Mouse (Mus musculus) embryonic facial prominence, embryonic 14.5 days (tissue): Measurements from ENCODE around the gene Cul9. TPM values are rescaled to one million over a fixed set of nuclear protein-coding genes. Genes with fewer than 3 reads are reported as not detected.

Experiments
- ATAC-seq: fragments of 200-750 bp; cut with Nextera tagmentation; 2 replicates; pipeline ENCODE4 v1.8.0; 2017; ENCODE audit warnings: low read depth, moderate number of reproducible peaks, moderate TSS enrichment
- DNase-seq: peaks from one replicate; pipeline ENCODE4 v3.0.0-alpha.2; 2015; ENCODE audit warnings: low spot score
- H3K27ac ChIP-seq: fragments of 300-500 bp; sonication (generic); replicated peaks from 2 replicates; pipeline ENCODE4 v1.5.1; 2014; ENCODE audit warnings: low read depth, mild to moderate bottlenecking, low read length, moderate library complexity
- H3K27me3 ChIP-seq: fragments of 300-500 bp; sonication (generic); replicated peaks from 2 replicates; pipeline ENCODE4 v1.6.1; 2014; ENCODE audit warnings: low read length; ENCODE audit not compliant: control insufficient read depth, insufficient read depth
- H3K36me3 ChIP-seq: fragments of 300-500 bp; sonication (generic); 2 replicates; pipeline ENCODE4 v1.6.1; 2014; ENCODE audit warnings: low read length, mixed read lengths; ENCODE audit not compliant: control insufficient read depth, insufficient read depth
- H3K4me1 ChIP-seq: fragments of 300-500 bp; sonication (generic); 2 replicates; pipeline ENCODE4 v1.6.1; 2014; ENCODE audit warnings: antibody characterized with exemption, low read length; ENCODE audit not compliant: control insufficient read depth, insufficient read depth
- H3K4me2 ChIP-seq: fragments of 300-500 bp; sonication (generic); 2 replicates; pipeline ENCODE4 v1.6.1; 2014; ENCODE audit warnings: low read depth, mild to moderate bottlenecking, low read length, moderate library complexity, mixed read lengths
- H3K4me3 ChIP-seq: fragments of 300-500 bp; sonication (generic); 2 replicates; pipeline ENCODE4 v1.5.1; 2014; ENCODE audit warnings: low read depth, mild to moderate bottlenecking, low read length
- H3K9ac ChIP-seq: fragments of 300-500 bp; sonication (generic); 2 replicates; pipeline ENCODE4 v1.6.1; 2014; ENCODE audit warnings: low read depth, mild to moderate bottlenecking, low read length, moderate library complexity, mixed read lengths
- H3K9me3 ChIP-seq: fragments of 300-500 bp; sonication (generic); 2 replicates; pipeline ENCODE4 v1.6.1; 2016; ENCODE audit warnings: low read length; ENCODE audit not compliant: control insufficient read depth
- WGBS: fragments of 180-500 bp; shearing (Covaris S2); extraction: QIAGEN DNeasy Blood & Tissue Kit; methylation state at CpG from one replicate; pipeline ENCODE4 v1.1.7; 2014; 5-methylcytosine and 5-hydroxymethylcytosine counted together
- polyA plus RNA-seq: library from polyadenylated mRNA; unstranded; fragments of >200 nt; fragmentation: Nextera tagmentation; extraction: Ambion mirVana; gene quantifications from 2 replicates; pipeline ENCODE4 v1.2.1, GENCODE M21; 2014

Cul9 gene
- 5.5 and 6.0 TPM in 2 replicates for polyA plus RNA-seq

GRCm38 (mm10) chr17:46545813-46546564 lies at the start of gene Cul9:
Cul9 (minus strand) TSS chr17:46546388.
- Histone ChIP-seq H3K27ac (no peak within 1 kb of the TSS), H3K27me3 (no peaks in the 10 kb centered on the region), H3K9me3 (no peaks in the 10 kb centered on the region), H3K36me3 (peaks cover 43% of the 10 kb centered on the region), H3K4me2 (peak within 1 kb of the TSS; percentile 81), H3K4me3 (peak within 1 kb of the TSS; percentile 65), H3K9ac (peak within 1 kb of the TSS; percentile 79), H3K4me1 (peaks cover 8% of the 10 kb centered on the region)
- under 1% methylated on average over 35 of the region's 49 CpGs for WGBS
- ATAC-seq = peak; percentile 85
- peak; percentile 79 for DNase-seq

- no peak overlapping the region for H3K4me3 ChIP-seq
- peaks cover 25% of the 10 kb centered on the region for H3K36me3 ChIP-seq
- H3K4me2 ChIP-seq = peak overlapping the region; percentile 11; the same call in 1 of the 2 replicates
- 64% methylated on average over 6 of the region's 6 CpGs for WGBS
- no peaks in the 10 kb centered on the region for H3K27me3 ChIP-seq
- H3K27ac ChIP-seq = peak overlapping the region; percentile 63
- DNase-seq (no peak), ATAC-seq (no peak)
- H3K9ac ChIP-seq = no peak overlapping the region
- no peaks in the 10 kb centered on the region for H3K9me3 ChIP-seq
- H3K4me1 ChIP-seq = peaks cover 15% of the 10 kb centered on the region
Observed at GRCm38 (mm10) chr17:46595336-46595735, 49.1 kb upstream of the Cul9 start.

- H3K4me3 ChIP-seq = no peak overlapping the region
- peak; percentile 86 for DNase-seq
- H3K27ac ChIP-seq = peak overlapping the region; percentile 63
- H3K9ac ChIP-seq = peak overlapping the region; percentile 41
- ATAC-seq = peak; percentile 90
- peaks cover 15% of the 10 kb centered on the region for H3K4me1 ChIP-seq
- WGBS = 4% methylated on average over 9 of the region's 9 CpGs
- peaks cover 32% of the 10 kb centered on the region for H3K36me3 ChIP-seq
- no peaks in the 10 kb centered on the region for H3K9me3 ChIP-seq
- H3K4me2 ChIP-seq = peak overlapping the region; percentile 11; the same call in 1 of the 2 replicates
- no peaks in the 10 kb centered on the region for H3K27me3 ChIP-seq
Observed at GRCm38 (mm10) chr17:46594606-46595005, 48.4 kb upstream of the Cul9 start.

- H3K4me1 ChIP-seq = peaks cover 15% of the 10 kb centered on the region
- H3K4me3 ChIP-seq = no peak overlapping the region
- 80% methylated on average over 4 of the region's 4 CpGs for WGBS
- no peak for ATAC-seq
- DNase-seq = peak; percentile 38
- peaks cover 42% of the 10 kb centered on the region for H3K36me3 ChIP-seq
- H3K27me3 ChIP-seq = no peaks in the 10 kb centered on the region
- H3K4me2 ChIP-seq = no peak overlapping the region
- H3K9ac ChIP-seq = no peak overlapping the region
- no peak overlapping the region for H3K27ac ChIP-seq
- no peaks in the 10 kb centered on the region for H3K9me3 ChIP-seq
Observed at GRCm38 (mm10) chr17:46593124-46593523, 46.9 kb upstream of the Cul9 start.

- no peak overlapping the region for H3K9ac ChIP-seq
- no peaks in the 10 kb centered on the region for H3K9me3 ChIP-seq
- DNase-seq = no peak
- H3K36me3 ChIP-seq = peaks cover 44% of the 10 kb centered on the region
- peaks cover 15% of the 10 kb centered on the region for H3K4me1 ChIP-seq
- ATAC-seq = no peak
- no peak overlapping the region for H3K4me2 ChIP-seq
- WGBS = 88% methylated on average over 19 of the region's 19 CpGs
- no peaks in the 10 kb centered on the region for H3K27me3 ChIP-seq
- H3K4me3 ChIP-seq = no peak overlapping the region
- no peak overlapping the region for H3K27ac ChIP-seq
Observed at GRCm38 (mm10) chr17:46591406-46591805, 45.2 kb upstream of the Cul9 start.

GRCm38 (mm10) chr17:46590439-46590838 lies 44.3 kb upstream of the Cul9 start:
- no peak for ATAC-seq
- WGBS = 84% methylated on average over 7 of the region's 7 CpGs
- Histone ChIP-seq H3K27ac (no peak overlapping the region), H3K4me2 (no peak overlapping the region), H3K27me3 (no peaks in the 10 kb centered on the region), H3K4me3 (no peak overlapping the region), H3K9ac (no peak overlapping the region), H3K36me3 (peaks cover 54% of the 10 kb centered on the region), H3K4me1 (peaks cover 15% of the 10 kb centered on the region), H3K9me3 (no peaks in the 10 kb centered on the region)
- DNase-seq = no peak

GRCm38 (mm10) chr17:46589635-46590314 lies 43.6 kb upstream of the Cul9 start:
- Histone ChIP-seq H3K27me3 (no peaks in the 10 kb centered on the region), H3K36me3 (peaks cover 61% of the 10 kb centered on the region), H3K4me3 (no peak overlapping the region), H3K4me2 (no peak overlapping the region), H3K9me3 (no peaks in the 10 kb centered on the region), H3K9ac (no peak overlapping the region), H3K4me1 (peaks cover 13% of the 10 kb centered on the region), H3K27ac (0 out of 2 replicates have a peak overlapping the region, but pooled peaks have one; percentile 13)
- ATAC-seq = no peak
- 85% methylated on average over 16 of the region's 16 CpGs for WGBS
- DNase-seq = no peak

GRCm38 (mm10) chr17:46588913-46589312 lies 42.7 kb upstream of the Cul9 start:
- no peak overlapping the region for H3K27ac ChIP-seq
- no peaks in the 10 kb centered on the region for H3K27me3 ChIP-seq
- H3K4me1 ChIP-seq = peaks cover 7% of the 10 kb centered on the region; the same call in 1 of the 2 replicates
- H3K9me3 ChIP-seq = no peaks in the 10 kb centered on the region
- H3K4me2 ChIP-seq = no peak overlapping the region
- peaks cover 64% of the 10 kb centered on the region for H3K36me3 ChIP-seq
- 92% methylated on average over 6 of the region's 6 CpGs for WGBS
- DNase-seq = no peak
- ATAC-seq = no peak
- no peak overlapping the region for H3K4me3 ChIP-seq
- no peak overlapping the region for H3K9ac ChIP-seq
